Mouse (Mus musculus) hindbrain, embryonic 11.5 days (tissue): ENCODE results near the gene Rnf31. TPM values are rescaled to one million over a fixed set of nuclear protein-coding genes. Genes with fewer than 3 reads are reported as not detected.

Source experiments
- ATAC-seq: fragments of 200-750 bp; cut with Nextera tagmentation; 2 replicates; pipeline ENCODE4 v1.8.0; 2017; ENCODE audit warnings: mild to moderate bottlenecking, moderate TSS enrichment, moderate library complexity; ENCODE audit not compliant: low FRiP score
- DNase-seq: peaks from one replicate; pipeline ENCODE4 v3.0.0-alpha.2; 2015; ENCODE audit warnings: low spot score
- H3K27ac ChIP-seq: fragments of 300-500 bp; sonication (generic); 2 replicates; pipeline ENCODE4 v1.5.1; 2014; ENCODE audit warnings: mild to moderate bottlenecking, low read depth, low read length
- H3K27me3 ChIP-seq: fragments of 300-500 bp; sonication (generic); 2 replicates; pipeline ENCODE4 v1.6.1; 2014; ENCODE audit warnings: mild to moderate bottlenecking, low read length, moderate library complexity, mixed read lengths; ENCODE audit not compliant: control insufficient read depth, insufficient read depth
- H3K36me3 ChIP-seq: fragments of 300-500 bp; sonication (generic); 2 replicates; pipeline ENCODE4 v1.6.1; 2014; ENCODE audit warnings: mild to moderate bottlenecking, low read length, moderate library complexity, mixed read lengths; ENCODE audit not compliant: control insufficient read depth, insufficient read depth
- H3K4me1 ChIP-seq: fragments of 300-500 bp; sonication (generic); replicated peaks from 2 replicates; pipeline ENCODE4 v1.6.1; 2014; ENCODE audit warnings: low read length, mixed read lengths; ENCODE audit not compliant: control insufficient read depth, insufficient read depth
- H3K4me2 ChIP-seq: fragments of 300-500 bp; sonication (generic); replicated peaks from 2 replicates; pipeline ENCODE4 v1.6.1; 2014; ENCODE audit warnings: mild to moderate bottlenecking, low read depth, low read length
- H3K4me3 ChIP-seq: fragments of 300-500 bp; sonication (generic); 2 replicates; pipeline ENCODE4 v1.5.1; 2014; ENCODE audit warnings: low read depth, low read length
- H3K9ac ChIP-seq: fragments of 300-500 bp; sonication (generic); 2 replicates; pipeline ENCODE4 v1.6.1; 2014; ENCODE audit warnings: low read depth, low read length
- H3K9me3 ChIP-seq: fragments of 300-500 bp; sonication (generic); 2 replicates; pipeline ENCODE4 v1.6.1; 2016; ENCODE audit warnings: low read length; ENCODE audit not compliant: control insufficient read depth
- WGBS: fragments of 180-500 bp; shearing (Covaris S2); extraction: QIAGEN DNeasy Blood & Tissue Kit; methylation state at CpG from one replicate; pipeline ENCODE4 v1.1.7; 2014; 5-methylcytosine and 5-hydroxymethylcytosine counted together
- polyA plus RNA-seq: library from polyadenylated mRNA; unstranded; fragments of >200 nt; fragmentation: Nextera tagmentation; extraction: Ambion mirVana; gene quantifications from 2 replicates; pipeline ENCODE4 v1.2.1, GENCODE M21; 2014

The Rnf31 gene
- polyA plus RNA-seq, result 10.6 and 12.1 TPM in 2 replicates

DNA sequence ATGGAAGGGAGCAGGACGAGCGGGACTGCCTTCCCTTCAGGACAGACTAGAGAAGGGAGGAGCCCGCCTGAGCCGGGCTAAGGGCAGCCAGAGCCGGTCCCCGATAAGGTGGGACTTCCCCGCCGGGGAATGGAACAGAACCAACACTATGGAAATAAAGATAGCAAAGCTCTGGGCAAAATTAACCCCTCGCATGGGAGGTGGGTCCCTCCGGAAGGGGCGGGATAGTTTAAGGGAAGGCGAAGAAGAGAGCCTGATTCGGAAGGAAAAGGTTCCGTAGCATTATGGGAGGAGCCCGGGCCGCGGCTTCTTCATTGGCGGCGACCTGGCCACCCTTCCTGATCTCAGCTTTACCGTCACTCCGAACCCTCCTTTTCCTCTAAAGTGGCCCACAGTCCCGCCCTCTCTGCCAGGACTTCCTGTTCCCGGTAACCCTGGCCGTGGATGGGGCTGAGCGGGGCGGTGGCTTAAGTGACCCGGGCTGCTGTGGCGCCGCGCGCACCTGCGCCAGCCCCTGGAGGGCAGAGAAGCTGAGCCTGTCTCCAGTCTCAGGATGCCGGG lies at the start of gene Rnf31:
Rnf31 (plus strand) TSS at position 378 of the 561 bp plus-strand sequence.
- ATAC-seq (peak; percentile 89), DNase-seq (peak; percentile 87)
- no peaks in the 10 kb centered on the region for H3K27me3 ChIP-seq
- peak within 1 kb of the TSS; percentile 94 for H3K4me2 ChIP-seq
- peaks cover 7% of the 10 kb centered on the region; the same call in 1 of the 2 replicates for H3K4me1 ChIP-seq
- peak within 1 kb of the TSS; percentile 82 for H3K4me3 ChIP-seq
- H3K27ac ChIP-seq, result peak within 1 kb of the TSS; percentile 68
- under 1% methylated on average over 33 of the region's 33 CpGs for WGBS
- H3K9me3 ChIP-seq, result no peaks in the 10 kb centered on the region
- H3K9ac ChIP-seq, result peak within 1 kb of the TSS; percentile 78
- H3K36me3 ChIP-seq, result 0 out of 2 replicates have a peak, but pooled peaks cover 2% of the 10 kb centered on the region

DNA sequence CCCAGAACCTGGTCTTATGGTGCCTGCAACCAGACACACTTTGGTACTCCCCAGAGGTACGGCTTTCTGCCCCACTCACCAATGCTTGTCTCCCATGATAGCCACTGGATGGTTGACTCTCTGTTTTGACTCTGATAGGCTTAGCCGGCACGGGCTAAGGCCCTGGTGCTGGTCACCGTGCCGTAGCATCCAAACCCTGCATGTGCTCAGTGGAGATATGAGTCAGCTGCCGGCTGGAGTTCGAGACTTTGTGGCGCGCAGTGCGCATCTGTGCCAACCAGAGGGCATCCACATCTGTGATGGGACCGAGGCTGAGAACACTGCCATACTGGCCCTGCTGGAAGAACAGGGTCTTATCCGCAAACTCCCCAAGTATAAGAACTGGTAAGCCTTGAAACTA lies 49.2 kb upstream of the Rnf31 start:
- Histone ChIP-seq H3K27me3 (no peaks in the 10 kb centered on the region), H3K36me3 (0 out of 2 replicates have a peak, but pooled peaks cover 2% of the 10 kb centered on the region), H3K9me3 (no peaks in the 10 kb centered on the region), H3K4me3 (no peak overlapping the region), H3K4me2 (no peak overlapping the region), H3K27ac (no peak overlapping the region), H3K9ac (no peak overlapping the region), H3K4me1 (no peaks in the 10 kb centered on the region)
- WGBS, result 96% methylated on average over 12 of the region's 12 CpGs
- ATAC-seq (no peak), DNase-seq (no peak)

DNA sequence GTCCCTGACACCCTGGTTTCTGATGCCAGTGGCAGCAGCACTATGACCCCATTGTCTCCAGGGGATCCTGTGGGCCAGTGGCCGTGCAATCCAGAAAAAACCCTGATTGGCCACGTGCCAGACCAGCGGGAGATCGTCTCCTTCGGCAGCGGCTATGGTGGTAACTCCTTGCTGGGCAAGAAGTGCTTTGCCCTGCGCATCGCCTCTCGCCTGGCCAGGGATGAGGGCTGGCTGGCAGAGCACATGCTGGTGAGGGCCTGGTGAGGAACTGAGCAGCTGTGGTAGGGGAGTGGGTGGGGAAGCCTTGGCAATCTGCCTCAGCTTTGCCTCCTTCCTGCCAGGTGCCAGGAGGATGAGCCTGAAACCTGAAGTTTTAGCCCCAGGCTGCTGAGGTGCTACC lies 47.2 kb upstream of the Rnf31 start:
- no peak for ATAC-seq
- H3K9me3 ChIP-seq, result no peaks in the 10 kb centered on the region
- H3K27ac ChIP-seq, result no peak overlapping the region
- WGBS, result 86% methylated on average over 9 of the region's 9 CpGs
- no peak overlapping the region for H3K4me2 ChIP-seq
- no peak overlapping the region for H3K9ac ChIP-seq
- H3K4me3 ChIP-seq, result no peak overlapping the region
- 0 out of 2 replicates have a peak, but pooled peaks cover 4% of the 10 kb centered on the region for H3K36me3 ChIP-seq
- DNase-seq, result no peak
- H3K4me1 ChIP-seq, result no peaks in the 10 kb centered on the region
- H3K27me3 ChIP-seq, result no peaks in the 10 kb centered on the region

DNA sequence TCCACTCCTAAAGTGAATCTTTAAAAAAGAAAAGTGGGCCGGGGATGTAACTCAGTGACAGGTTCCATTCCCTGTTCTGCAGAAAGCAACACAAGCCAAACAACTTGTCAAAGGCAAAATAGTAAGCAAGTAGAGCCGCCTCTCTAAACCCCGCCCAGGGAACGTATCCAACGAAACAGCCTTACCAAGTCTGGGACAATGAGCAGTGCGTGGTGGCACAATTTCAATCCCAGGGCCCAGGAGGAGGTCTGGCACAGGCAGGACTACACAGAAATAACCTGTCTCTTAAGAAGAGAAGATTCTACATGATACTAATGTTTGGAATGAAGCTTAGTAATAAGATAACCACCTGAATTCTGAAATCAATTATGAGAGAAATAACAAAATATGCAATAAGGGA lies 41.3 kb upstream of the Rnf31 start:
- DNase-seq (no peak), ATAC-seq (no peak)
- Histone ChIP-seq H3K27ac (no peak overlapping the region), H3K9me3 (no peaks in the 10 kb centered on the region), H3K4me1 (no peaks in the 10 kb centered on the region), H3K9ac (no peak overlapping the region), H3K4me2 (no peak overlapping the region), H3K4me3 (no peak overlapping the region), H3K36me3 (0 out of 2 replicates have a peak, but pooled peaks cover 2% of the 10 kb centered on the region), H3K27me3 (no peaks in the 10 kb centered on the region)
- 88% methylated on average over 6 of the region's 6 CpGs for WGBS

DNA sequence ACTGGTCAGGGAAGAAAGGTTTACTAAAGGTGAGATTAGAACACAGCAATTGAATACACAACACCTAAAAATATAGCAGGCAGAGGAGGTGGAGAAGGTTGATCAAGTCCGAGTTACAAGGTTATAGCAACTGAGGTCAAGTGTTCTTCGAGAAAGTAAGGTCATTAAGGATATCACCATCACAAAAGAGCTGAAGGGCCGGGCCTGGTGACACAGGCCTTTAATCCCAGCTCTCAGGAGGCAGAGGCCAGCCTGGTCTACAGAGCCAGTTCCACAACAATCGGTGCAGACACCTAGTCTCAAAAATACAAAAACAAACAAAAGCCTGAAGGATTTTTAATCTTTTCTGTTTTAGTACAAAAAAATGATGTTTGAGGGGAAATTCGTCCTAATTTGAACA lies 40.2 kb upstream of the Rnf31 start:
- Histone ChIP-seq H3K4me2 (no peak overlapping the region), H3K36me3 (0 out of 2 replicates have a peak, but pooled peaks cover 2% of the 10 kb centered on the region), H3K9me3 (no peaks in the 10 kb centered on the region), H3K9ac (no peak overlapping the region), H3K4me1 (no peaks in the 10 kb centered on the region), H3K4me3 (no peak overlapping the region), H3K27me3 (no peaks in the 10 kb centered on the region), H3K27ac (no peak overlapping the region)
- WGBS, result 67% methylated on average over 5 of the region's 5 CpGs
- DNase-seq, result no peak
- ATAC-seq, result no peak

DNA sequence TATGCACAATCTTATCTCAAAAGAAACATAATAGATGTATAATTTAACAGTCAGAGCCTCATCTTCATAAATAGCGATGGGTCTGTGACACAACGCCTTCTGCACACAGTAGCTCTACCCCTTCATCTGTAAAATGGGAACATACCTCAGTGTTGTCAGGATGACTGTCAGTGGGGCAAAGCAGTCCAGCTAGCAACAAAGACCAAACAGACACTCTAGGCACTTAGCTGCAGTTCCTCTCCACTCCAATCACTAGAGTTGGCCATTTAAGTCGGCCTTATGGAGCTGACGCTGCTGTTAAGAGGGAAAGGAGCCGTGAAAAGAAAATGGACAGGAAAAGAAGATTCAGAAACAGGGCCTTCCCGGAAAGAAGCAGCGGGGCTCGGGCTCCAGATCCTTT lies 39.7 kb upstream of the Rnf31 start:
- H3K9me3 ChIP-seq, result no peaks in the 10 kb centered on the region
- H3K4me2 ChIP-seq, result no peak overlapping the region
- 90% methylated on average over 8 of the region's 8 CpGs for WGBS
- DNase-seq (no peak), ATAC-seq (no peak)
- H3K27ac ChIP-seq, result no peak overlapping the region
- H3K36me3 ChIP-seq, result 0 out of 2 replicates have a peak, but pooled peaks cover 2% of the 10 kb centered on the region
- H3K4me1 ChIP-seq, result no peaks in the 10 kb centered on the region
- no peak overlapping the region for H3K4me3 ChIP-seq
- H3K27me3 ChIP-seq, result no peaks in the 10 kb centered on the region
- H3K9ac ChIP-seq, result no peak overlapping the region

DNA sequence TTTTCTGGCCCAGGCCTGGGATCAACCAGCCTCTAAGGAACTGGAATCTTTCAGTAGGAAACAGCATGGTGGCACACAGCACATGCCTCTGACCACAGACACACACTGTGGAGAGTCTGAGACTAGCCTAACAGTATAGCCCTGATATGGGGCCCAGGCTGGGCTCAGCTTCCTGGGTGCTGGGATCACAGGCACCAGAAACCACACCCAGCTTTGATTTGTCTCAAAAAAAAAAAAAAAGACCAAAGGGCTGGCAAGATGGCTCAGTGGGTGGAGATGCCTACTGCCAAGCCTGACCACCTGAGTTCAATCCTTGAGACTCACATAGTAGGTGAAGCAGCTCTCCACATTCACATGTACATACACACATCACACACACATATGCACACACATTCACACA lies 36.9 kb upstream of the Rnf31 start:
- Histone ChIP-seq H3K9ac (no peak overlapping the region), H3K36me3 (no peaks in the 10 kb centered on the region), H3K27ac (no peak overlapping the region), H3K4me2 (no peak overlapping the region), H3K27me3 (no peaks in the 10 kb centered on the region), H3K9me3 (no peaks in the 10 kb centered on the region), H3K4me1 (no peaks in the 10 kb centered on the region), H3K4me3 (no peak overlapping the region)
- ATAC-seq, result no peak
- no peak for DNase-seq

DNA sequence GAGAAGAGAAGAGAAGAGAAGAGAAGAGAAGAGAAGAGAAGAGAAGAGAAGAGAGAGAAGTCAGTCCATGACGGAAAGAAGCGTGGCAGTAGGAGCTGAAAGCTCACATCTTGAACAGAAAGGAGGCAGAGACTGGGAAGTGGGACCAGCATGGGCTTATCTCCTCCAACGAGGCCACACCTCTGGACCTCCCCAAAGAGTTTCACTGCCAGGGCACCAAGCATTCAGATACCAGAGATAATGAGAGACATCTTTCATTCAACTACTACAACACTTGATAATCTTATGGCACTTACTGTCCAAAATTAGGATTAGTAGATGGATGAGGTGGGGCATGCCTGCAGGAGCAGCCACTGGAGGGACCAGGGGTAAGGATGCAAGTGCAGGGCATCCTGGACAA lies 35.7 kb upstream of the Rnf31 start:
- Histone ChIP-seq H3K9ac (no peak overlapping the region), H3K4me3 (no peak overlapping the region), H3K4me1 (no peaks in the 10 kb centered on the region), H3K27me3 (no peaks in the 10 kb centered on the region), H3K27ac (no peak overlapping the region), H3K4me2 (no peak overlapping the region), H3K9me3 (no peaks in the 10 kb centered on the region), H3K36me3 (no peaks in the 10 kb centered on the region)
- no peak for ATAC-seq
- DNase-seq, result no peak
- 79% methylated on average over 3 of the region's 3 CpGs for WGBS

DNA sequence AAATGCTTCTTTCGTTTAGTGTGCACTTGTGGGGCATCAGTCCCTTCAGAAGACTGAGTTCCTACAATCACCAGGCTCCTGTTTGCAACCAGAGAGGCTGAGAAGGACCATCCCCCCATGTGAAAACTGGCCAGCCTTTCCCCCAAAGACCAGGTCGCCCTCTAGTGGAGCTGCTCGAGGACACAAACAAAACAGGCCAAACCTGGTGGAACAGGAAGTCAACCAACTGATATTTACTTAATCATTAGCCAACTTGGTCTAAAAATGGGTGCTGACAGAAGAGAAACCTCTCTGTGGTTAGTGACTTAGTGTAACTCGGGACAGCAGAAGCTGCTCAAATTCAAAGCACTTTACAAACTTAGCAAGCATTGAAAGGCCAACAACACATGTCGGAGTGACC lies 34.5 kb upstream of the Rnf31 start:
- H3K4me1 ChIP-seq, result 0 out of 2 replicates have a peak, but pooled peaks cover 4% of the 10 kb centered on the region
- no peaks in the 10 kb centered on the region for H3K9me3 ChIP-seq
- no peak overlapping the region for H3K4me2 ChIP-seq
- H3K27me3 ChIP-seq, result no peaks in the 10 kb centered on the region
- no peaks in the 10 kb centered on the region for H3K36me3 ChIP-seq
- 33% methylated on average over 5 of the region's 5 CpGs for WGBS
- no peak for ATAC-seq
- DNase-seq, result peak; percentile 76
- no peak overlapping the region for H3K9ac ChIP-seq
- no peak overlapping the region for H3K4me3 ChIP-seq
- H3K27ac ChIP-seq, result no peak overlapping the region
